Mouse (Mus musculus) G1E (cell line): Measurements from ENCODE around the gene Dtx3.

Source experiments
- CTCF ChIP-seq: IDR thresholded peaks from 2 replicates; pipeline ENCODE4 v1.5.1; 2012; ENCODE audit warnings: low read depth, low read length, inconsistent platforms, mixed read lengths
- GATA2 ChIP-seq: IDR thresholded peaks from 2 replicates; pipeline ENCODE4 v1.6.1; 2012; ENCODE audit warnings: low read depth, low read length, inconsistent platforms, borderline replicate concordance
- POLR2AphosphoS5 ChIP-seq: IDR thresholded peaks from 2 replicates; pipeline ENCODE4 v1.6.1; 2012; ENCODE audit warnings: low read depth, low read length, inconsistent platforms; ENCODE audit not compliant: insufficient replicate concordance

DNA sequence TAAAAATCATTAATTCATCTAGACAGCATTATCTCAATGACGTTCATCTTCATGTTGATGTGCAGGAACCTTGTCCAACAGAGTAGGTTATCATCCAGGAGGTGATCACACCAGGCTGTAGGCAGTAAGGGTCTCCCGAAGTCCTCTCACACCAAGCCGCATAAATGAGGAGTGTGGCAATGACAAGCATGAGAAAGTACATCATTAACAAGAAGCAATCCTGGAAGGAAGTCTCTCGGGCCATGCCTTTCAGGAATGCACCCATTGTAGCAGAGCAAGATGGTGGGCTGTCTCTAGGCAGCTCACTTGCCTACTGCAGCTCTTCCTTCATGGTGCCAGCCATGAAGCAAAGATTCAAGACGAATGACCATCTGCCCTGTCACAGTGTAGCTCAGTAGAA is 40.9 kb downstream of the Dtx3 start:
- no peak for TF ChIP-seq CTCF
- TF ChIP-seq POLR2AphosphoS5, result no peak
- no peak for TF ChIP-seq GATA2
